Mouse (Mus musculus) lung, postnatal 0 days (tissue): Measurements from ENCODE around the gene Efcab9.

ENCODE experiments used
- CTCF ChIP-seq: IDR thresholded peaks from 2 replicates; pipeline ENCODE4 v1.5.1; 2016; ENCODE audit warnings: antibody characterized with exemption, mild to moderate bottlenecking
- EP300 ChIP-seq: IDR thresholded peaks from 2 replicates; pipeline ENCODE4 v1.6.1; 2016; ENCODE audit warnings: antibody characterized with exemption, mild to moderate bottlenecking, control low read depth

DNA sequence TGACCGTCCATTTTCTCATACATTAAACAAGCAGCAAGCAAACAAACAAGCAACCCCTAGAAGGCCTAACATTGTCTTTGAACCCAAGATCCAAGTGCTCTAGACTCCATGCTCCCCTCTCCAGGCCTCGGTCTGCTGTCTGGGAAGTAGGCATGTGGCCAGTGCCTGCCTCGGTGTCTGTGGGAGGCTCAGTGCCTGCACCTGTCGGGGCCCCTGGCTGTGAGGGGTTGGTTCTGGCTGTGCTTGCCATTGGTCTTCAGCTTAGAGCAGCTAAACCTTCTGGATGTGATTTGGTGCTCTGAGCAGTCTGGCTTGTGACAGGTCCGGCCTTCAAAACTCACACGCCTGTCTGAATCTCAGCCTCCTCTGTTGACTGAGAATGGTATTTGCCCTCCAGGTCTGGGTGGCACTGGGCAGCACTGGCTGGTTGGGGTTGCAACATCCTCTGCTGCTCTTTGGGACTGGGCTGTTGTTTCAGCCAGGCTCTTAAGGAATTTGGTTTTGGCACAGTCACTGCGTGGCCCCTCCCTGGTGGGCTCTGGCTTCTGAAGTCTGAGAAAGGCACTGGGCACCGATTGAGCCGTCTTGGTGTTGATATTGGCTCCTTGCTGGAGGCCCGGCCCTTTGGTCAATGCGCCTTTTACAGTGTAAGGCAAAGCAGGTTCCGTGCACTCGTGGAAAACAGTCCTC lies 20.7 kb upstream of the Efcab9 start:
- TF ChIP-seq CTCF (peak; percentile 17; the same call in 1 of the 2 replicates), EP300 (no peak)
